Mouse (Mus musculus) bone marrow macrophage, adult 2 months (primary cell): ENCODE results near the gene Card10. TPM values are rescaled to one million over a fixed set of nuclear protein-coding genes. Genes with fewer than 3 reads are reported as not detected.

ENCODE experiments used
- H3K27ac ChIP-seq: 2 replicates; pipeline ENCODE4 v1.5.1; 2012; ENCODE audit warnings: low read depth, low read length; ENCODE audit not compliant: insufficient read depth
- H3K4me1 ChIP-seq: 2 replicates; pipeline ENCODE4 v1.6.1; 2012; ENCODE audit warnings: low read length; ENCODE audit not compliant: control insufficient read depth, insufficient read depth
- H3K4me3 ChIP-seq: 2 replicates; pipeline ENCODE4 v1.5.1; 2012; ENCODE audit warnings: mild to moderate bottlenecking, low read length, moderate library complexity; ENCODE audit not compliant: insufficient read depth
- CTCF ChIP-seq: IDR thresholded peaks from 2 replicates; pipeline ENCODE4 v1.5.1; 2012; ENCODE audit warnings: low read depth, mild to moderate bottlenecking, low read length, moderate library complexity
- POLR2A ChIP-seq: IDR thresholded peaks from 2 replicates; pipeline ENCODE4 v1.6.1; 2012; ENCODE audit warnings: mild to moderate bottlenecking, low read depth, low read length, borderline replicate concordance
- polyA plus RNA-seq: library from polyadenylated mRNA; stranded (reverse); fragments of >200 nt; gene quantifications from 2 replicates; pipeline ENCODE4 v1.2.4, GENCODE M21; 2012; ENCODE audit not compliant: missing spikeins, insufficient read depth, insufficient read length

Card10 gene
- polyA plus RNA-seq, 1 experiment = not detected

GRCm38 (mm10) chr15:78835200-78836085 is 32.6 kb upstream of the Card10 start:
- Histone ChIP-seq H3K4me1 (no peaks in the 10 kb centered on the region), H3K4me3 (no peak overlapping the region), H3K27ac (no peak overlapping the region)
- TF ChIP-seq CTCF = no peak
- no peak for TF ChIP-seq POLR2A

GRCm38 (mm10) chr15:78834233-78835005 is 31.6 kb upstream of the Card10 start:
- Histone ChIP-seq H3K27ac (no peak overlapping the region), H3K4me1 (no peaks in the 10 kb centered on the region), H3K4me3 (no peak overlapping the region)
- TF ChIP-seq CTCF = no peak
- TF ChIP-seq POLR2A = no peak

GRCm38 (mm10) chr15:78833582-78833981 is 30.7 kb upstream of the Card10 start:
- Histone ChIP-seq H3K4me1 (no peaks in the 10 kb centered on the region), H3K27ac (no peak overlapping the region), H3K4me3 (no peak overlapping the region)
- no peak for TF ChIP-seq POLR2A
- no peak for TF ChIP-seq CTCF

- Histone ChIP-seq H3K4me3 (no peak overlapping the region), H3K27ac (no peak overlapping the region), H3K4me1 (no peaks in the 10 kb centered on the region)
- TF ChIP-seq CTCF (no peak), POLR2A (no peak)
These were observed 29.9 kb upstream of the Card10 start for GRCm38 (mm10) chr15:78832701-78833123.

- no peak for TF ChIP-seq CTCF
- Histone ChIP-seq H3K4me1 (no peaks in the 10 kb centered on the region), H3K27ac (no peak overlapping the region), H3K4me3 (no peak overlapping the region)
These were observed 29.1 kb upstream of the Card10 start for GRCm38 (mm10) chr15:78831720-78832657.

GRCm38 (mm10) chr15:78830742-78831719 is 28.2 kb upstream of the Card10 start:
- H3K4me1 ChIP-seq = no peaks in the 10 kb centered on the region
- H3K4me3 ChIP-seq = no peak overlapping the region
- TF ChIP-seq POLR2A = no peak
- no peak for TF ChIP-seq CTCF
- no peak overlapping the region for H3K27ac ChIP-seq

GRCm38 (mm10) chr15:78829636-78830035 is 26.8 kb upstream of the Card10 start:
- Histone ChIP-seq H3K4me1 (no peaks in the 10 kb centered on the region), H3K27ac (no peak overlapping the region), H3K4me3 (no peak overlapping the region)
- TF ChIP-seq CTCF (no peak), POLR2A (no peak)

- no peak overlapping the region for H3K27ac ChIP-seq
- no peaks in the 10 kb centered on the region for H3K4me1 ChIP-seq
- no peak overlapping the region for H3K4me3 ChIP-seq
- no peak for TF ChIP-seq POLR2A
- TF ChIP-seq CTCF = no peak
These were observed 25.5 kb upstream of the Card10 start for GRCm38 (mm10) chr15:78828315-78828714.
